Mouse (Mus musculus) adrenal gland, adult 18-20 months (tissue): Measurements from ENCODE around the gene Igf2bp3. TPM values are rescaled to one million over a fixed set of nuclear protein-coding genes. Genes with fewer than 3 reads are reported as not detected.

Experiments
- total RNA-seq, 2 experiments: library from RNA; stranded (reverse); gene quantifications; 1 replicate in 1 of 2; 2 replicates in 1 of 2; pipeline ENCODE4 v1.2.3; 2021

The Igf2bp3 gene
- total RNA-seq, 2 experiments from 2014 or later = 0.10 TPM; not detected in 1

Other genes with a start within 250 kb of the Igf2bp3 start
- gene Doxl2, start 240.0 kb downstream of the Igf2bp3 start, total RNA-seq = not detected
- gene Svs1, start 228.1 kb downstream of the Igf2bp3 start, total RNA-seq = not detected
- gene Gpnmb, start 178.4 kb downstream of the Igf2bp3 start, total RNA-seq = 10 to 100 TPM in 1 of 2 experiments, under 1 TPM in 1; 0.80 to 37.2 TPM
- gene Malsu1, start 141.2 kb downstream of the Igf2bp3 start, total RNA-seq = 10 to 100 TPM; 32.9 to 35.3 TPM
- gene Tra2a, start 49.1 kb upstream of the Igf2bp3 start, total RNA-seq = 100 to 1,000 TPM; 102 to 111 TPM
- 10 to 100 TPM; 10.1 to 16.1 TPM for gene Ccdc126, start 104.3 kb upstream of the Igf2bp3 start, total RNA-seq
- gene Fam221a, start 152.8 kb upstream of the Igf2bp3 start, total RNA-seq = 1 to 10 TPM in 1 of 2 experiments, under 1 TPM in 1; 0.89 to 1.2 TPM
- gene Stk31, start 180.6 kb upstream of the Igf2bp3 start, total RNA-seq = under 1 TPM in 1 of 2 experiments, not detected in 1; 0.13 TPM